Mouse (Mus musculus) kidney, embryonic 14.5 days (tissue): ENCODE data around the gene Ifit1bl2. TPM values are rescaled to one million over a fixed set of nuclear protein-coding genes. Genes with fewer than 3 reads are reported as not detected.
"Not testable (repeated sequence)": the region's sequence is repeated elsewhere in the genome, so short reads cannot be mapped to it uniquely, and the experiment has no call there.

ENCODE experiments used
- ATAC-seq: fragments of 200-750 bp; cut with Nextera tagmentation; 2 replicates; pipeline ENCODE4 v1.8.0; 2017; ENCODE audit warnings: moderate number of reproducible peaks, mild to moderate bottlenecking, moderate TSS enrichment, moderate library complexity; ENCODE audit not compliant: low FRiP score, low TSS enrichment
- H3K27ac ChIP-seq: fragments of 300-500 bp; sonication (generic); 2 replicates; pipeline ENCODE4 v1.5.1; 2014; ENCODE audit warnings: low read depth, mild to moderate bottlenecking, low read length, moderate library complexity, mixed read lengths
- H3K27me3 ChIP-seq: fragments of 300-500 bp; sonication (generic); 2 replicates; pipeline ENCODE4 v1.6.1; 2014; ENCODE audit warnings: mild to moderate bottlenecking, low read length; ENCODE audit not compliant: control insufficient read depth, insufficient read depth
- H3K36me3 ChIP-seq: fragments of 300-500 bp; sonication (generic); 2 replicates; pipeline ENCODE4 v1.6.1; 2014; ENCODE audit warnings: low read length, mixed read lengths; ENCODE audit not compliant: control insufficient read depth, insufficient read depth
- H3K4me1 ChIP-seq: fragments of 300-500 bp; sonication (generic); 2 replicates; pipeline ENCODE4 v1.6.1; 2014; ENCODE audit warnings: low read length, mixed read lengths; ENCODE audit not compliant: control insufficient read depth, insufficient read depth
- H3K4me2 ChIP-seq: fragments of 300-500 bp; sonication (generic); replicated peaks from 2 replicates; pipeline ENCODE4 v1.6.1; 2014; ENCODE audit warnings: low read depth, mild to moderate bottlenecking, low read length
- H3K4me3 ChIP-seq: fragments of 300-500 bp; sonication (generic); 2 replicates; pipeline ENCODE4 v1.5.1; 2014; ENCODE audit warnings: mild to moderate bottlenecking, low read length
- H3K9ac ChIP-seq: fragments of 300-500 bp; sonication (generic); 2 replicates; pipeline ENCODE4 v1.6.1; 2014; ENCODE audit warnings: low read depth, mild to moderate bottlenecking, low read length, moderate library complexity
- H3K9me3 ChIP-seq: fragments of 300-500 bp; sonication (generic); 2 replicates; pipeline ENCODE4 v1.6.1; 2016; ENCODE audit warnings: low read length; ENCODE audit not compliant: control insufficient read depth
- WGBS: fragments of 180-500 bp; shearing (Covaris S2); extraction: QIAGEN DNeasy Blood & Tissue Kit; methylation state at CpG from one replicate; pipeline ENCODE4 v1.1.7; 2014; 5-methylcytosine and 5-hydroxymethylcytosine counted together
- polyA plus RNA-seq: library from polyadenylated mRNA; unstranded; fragments of >200 nt; fragmentation: Nextera tagmentation; extraction: Ambion mirVana; gene quantifications from 2 replicates; pipeline ENCODE4 v1.2.1, GENCODE M21; 2014

Ifit1bl2 gene
- polyA plus RNA-seq, 1 experiment from 2014 or later: 0.16 TPM

DNA sequence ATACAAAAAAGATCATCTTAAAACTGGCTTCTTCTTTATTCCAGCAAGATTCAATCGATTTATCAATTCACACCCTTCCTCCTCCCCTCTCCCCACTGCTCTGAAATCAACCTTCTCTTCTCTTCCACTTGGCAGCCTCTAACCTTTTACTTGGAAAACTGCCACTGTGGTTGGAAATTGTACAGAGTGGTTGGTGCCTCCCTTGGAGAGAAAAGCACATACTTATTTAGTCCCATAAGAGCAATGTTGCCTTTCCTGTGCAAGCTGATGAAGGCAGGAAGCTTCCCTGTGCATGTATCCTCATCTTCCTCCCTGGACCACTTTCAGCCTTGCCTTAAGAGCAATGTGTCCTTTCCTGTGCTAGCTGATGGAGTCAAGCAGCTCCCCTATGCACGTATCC, 42.2 kb downstream of the Ifit1bl2 start:
- H3K9ac ChIP-seq: no peak overlapping the region
- no peaks in the 10 kb centered on the region for H3K36me3 ChIP-seq
- no peak overlapping the region for H3K27ac ChIP-seq
- no peaks in the 10 kb centered on the region for H3K9me3 ChIP-seq
- H3K4me3 ChIP-seq: no peak overlapping the region
- no peak for ATAC-seq
- H3K4me2 ChIP-seq: no peak overlapping the region
- 79% methylated on average over 2 of the region's 2 CpGs for WGBS
- no peaks in the 10 kb centered on the region for H3K27me3 ChIP-seq
- no peaks in the 10 kb centered on the region for H3K4me1 ChIP-seq

GRCm38 (mm10) chr19:34596811-34597210, 43.7 kb downstream of the Ifit1bl2 start:
- Histone ChIP-seq H3K9me3 (no peaks in the 10 kb centered on the region), H3K4me2 (no peak overlapping the region), H3K4me3 (no peak overlapping the region), H3K36me3 (no peaks in the 10 kb centered on the region), H3K27me3 (no peaks in the 10 kb centered on the region), H3K27ac (no peak overlapping the region), H3K9ac (no peak overlapping the region), H3K4me1 (no peaks in the 10 kb centered on the region)
- ATAC-seq: no peak

GRCm38 (mm10) chr19:34594523-34594922, 46.0 kb downstream of the Ifit1bl2 start:
- ATAC-seq, H3K4me2 ChIP-seq, H3K27me3 ChIP-seq, H3K4me3 ChIP-seq, H3K27ac ChIP-seq, H3K4me1 ChIP-seq, H3K36me3 ChIP-seq, H3K9ac ChIP-seq, H3K9me3 ChIP-seq: not testable (repeated sequence)
- WGBS: 79% methylated on average over 3 of the region's 3 CpGs

- H3K9me3 ChIP-seq: no peaks in the 10 kb centered on the region
- no peaks in the 10 kb centered on the region for H3K4me1 ChIP-seq
- H3K9ac ChIP-seq: no peak overlapping the region
- H3K36me3 ChIP-seq: no peaks in the 10 kb centered on the region
- no peak for ATAC-seq
- no peak overlapping the region for H3K27ac ChIP-seq
- H3K4me2 ChIP-seq: no peak overlapping the region
- WGBS: 88% methylated on average over 2 of the region's 2 CpGs
- H3K27me3 ChIP-seq: no peaks in the 10 kb centered on the region
- no peak overlapping the region for H3K4me3 ChIP-seq
Measured at GRCm38 (mm10) chr19:34593456-34593855, 47.1 kb downstream of the Ifit1bl2 start.

DNA sequence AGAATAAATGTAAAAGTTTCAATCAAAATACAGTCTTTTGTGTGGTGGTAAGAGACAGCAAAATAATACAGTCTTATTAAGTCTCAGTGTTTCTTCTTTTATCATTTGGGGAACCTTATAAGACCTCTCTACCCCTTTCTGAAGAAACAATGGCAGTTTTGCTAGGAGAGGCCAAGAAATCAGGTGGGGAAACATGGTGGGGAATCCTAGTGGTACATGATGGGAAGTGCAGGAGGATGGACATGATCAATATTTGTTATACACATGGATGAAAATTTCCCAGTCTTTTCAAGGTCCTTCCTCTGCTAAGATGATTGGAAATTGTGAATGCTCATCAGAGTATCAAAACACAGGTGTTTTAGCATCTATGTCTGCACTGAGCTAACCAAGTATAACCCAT, 51.6 kb downstream of the Ifit1bl2 start:
- Histone ChIP-seq H3K27me3 (no peaks in the 10 kb centered on the region), H3K9me3 (no peaks in the 10 kb centered on the region), H3K4me2 (no peak overlapping the region), H3K36me3 (no peaks in the 10 kb centered on the region), H3K9ac (no peak overlapping the region), H3K4me1 (no peaks in the 10 kb centered on the region), H3K4me3 (no peak overlapping the region), H3K27ac (no peak overlapping the region)
- no peak for ATAC-seq

DNA sequence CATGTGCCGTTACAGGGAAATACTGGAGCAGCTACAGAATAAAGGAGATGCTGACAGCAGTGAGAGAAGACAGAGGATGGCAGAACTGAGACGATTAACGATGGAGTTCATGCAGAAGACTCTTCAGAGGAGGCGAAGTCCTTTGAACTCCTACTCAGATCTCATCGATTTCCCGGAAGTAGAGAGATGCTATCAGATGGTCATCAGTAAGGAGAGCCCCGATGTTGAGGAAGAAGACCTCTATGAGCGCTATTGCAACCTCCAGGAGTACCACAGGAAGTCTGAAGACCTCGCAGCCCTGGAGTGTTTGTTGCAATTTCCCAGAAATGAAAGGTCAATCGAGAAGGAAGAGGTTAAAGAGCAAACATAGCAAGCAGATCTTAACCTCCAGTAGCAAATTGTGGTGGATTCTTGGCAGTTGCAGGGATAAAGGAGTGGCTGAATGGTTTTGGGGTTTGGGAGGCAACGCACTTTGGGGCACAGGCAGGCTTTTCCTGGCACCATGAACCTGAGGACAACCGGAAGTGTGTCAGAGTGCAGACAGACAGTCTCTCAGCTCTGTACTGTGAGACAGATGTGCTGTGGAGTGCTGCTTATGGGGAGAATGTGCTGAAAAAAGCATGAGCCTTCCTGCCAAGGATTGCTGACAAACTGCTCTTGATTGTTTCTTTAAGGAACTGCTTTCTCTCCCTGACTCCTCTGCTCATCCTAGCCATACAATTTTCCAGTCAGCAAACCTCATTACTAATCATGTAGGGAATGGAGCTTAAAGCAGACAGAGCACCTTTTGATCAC, 52.4 kb downstream of the Ifit1bl2 start:
- not testable (repeated sequence) for H3K4me3 ChIP-seq, H3K4me2 ChIP-seq, ATAC-seq, H3K27ac ChIP-seq, H3K36me3 ChIP-seq, H3K4me1 ChIP-seq, H3K27me3 ChIP-seq, H3K9me3 ChIP-seq, H3K9ac ChIP-seq
- 79% methylated on average over 6 of the region's 12 CpGs for WGBS

- not testable (repeated sequence) for ATAC-seq, H3K27me3 ChIP-seq
- 80% methylated on average over 5 of the region's 5 CpGs for WGBS
Measured at GRCm38 (mm10) chr19:34585740-34586458, 54.6 kb downstream of the Ifit1bl2 start.

DNA sequence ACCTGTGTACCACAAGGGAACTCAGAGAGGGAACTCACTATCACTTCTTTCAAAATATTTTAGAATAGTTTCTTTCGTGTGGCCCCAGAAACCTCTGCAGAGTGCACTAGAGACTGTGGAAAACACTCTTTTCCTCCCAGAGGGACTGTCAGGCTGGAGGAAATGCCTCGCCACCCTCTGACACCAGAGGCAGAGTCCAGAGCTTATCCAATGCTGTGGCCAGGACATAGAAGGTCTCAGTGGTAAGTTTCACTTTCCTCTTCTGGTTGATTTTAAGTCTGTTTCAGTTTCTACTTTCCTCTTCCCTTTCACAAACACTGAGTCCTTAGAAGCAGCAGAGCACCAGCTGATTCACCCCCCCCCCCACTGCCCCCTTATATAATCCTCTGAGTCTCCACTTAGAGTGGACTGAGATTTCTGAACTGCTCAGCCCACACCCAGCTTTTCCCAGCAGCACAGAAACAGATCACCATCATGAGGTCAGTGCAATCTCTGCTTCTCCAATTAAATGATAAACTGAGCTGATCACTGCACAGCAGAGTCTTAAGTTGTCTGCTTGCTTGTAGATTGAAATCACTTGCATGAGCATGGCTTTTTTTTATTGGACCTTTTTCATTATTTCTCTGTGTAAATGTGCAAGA, 57.3 kb downstream of the Ifit1bl2 start, which contains the start of gene Ifit3:
TSS of gene Ifit3 (plus strand) at position 406 of the 641 bp plus-strand sequence.
- not testable (repeated sequence) for H3K9ac ChIP-seq, H3K36me3 ChIP-seq, H3K4me1 ChIP-seq, H3K9me3 ChIP-seq, H3K4me3 ChIP-seq, H3K27ac ChIP-seq, ATAC-seq, H3K27me3 ChIP-seq, H3K4me2 ChIP-seq
- 40% methylated on average over 2 of the region's 2 CpGs for WGBS

More at GRCm38 (mm10) chr19:34585740-34586458, 54.6 kb downstream of the Ifit1bl2 start:
- H3K9me3 ChIP-seq, H3K4me3 ChIP-seq, H3K27ac ChIP-seq, H3K9ac ChIP-seq, H3K36me3 ChIP-seq, H3K4me2 ChIP-seq, H3K4me1 ChIP-seq: not testable (repeated sequence)

DNA sequence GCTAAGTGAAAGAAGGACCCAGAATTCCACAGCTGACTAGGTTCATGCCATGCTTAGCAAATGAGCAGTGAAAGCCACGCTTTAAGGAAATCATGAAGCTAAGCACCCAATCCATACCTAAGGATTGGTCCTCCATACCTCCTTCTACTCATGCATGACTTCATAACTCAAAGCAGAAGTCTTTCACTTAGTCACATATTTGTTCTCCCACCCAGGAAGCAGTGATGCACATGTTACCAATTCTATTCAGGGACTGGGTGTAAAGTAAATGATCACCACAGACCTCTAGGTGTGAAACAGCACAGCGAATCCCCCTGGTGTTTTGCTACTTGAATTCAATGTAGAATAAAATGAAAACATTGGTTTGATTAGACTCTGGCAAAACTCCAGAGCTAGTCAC, 57.8 kb downstream of the Ifit1bl2 start:
- WGBS: 71% methylated on average over 2 of the region's 2 CpGs
- not testable (repeated sequence) for H3K9me3 ChIP-seq, H3K4me1 ChIP-seq, H3K36me3 ChIP-seq, ATAC-seq, H3K27me3 ChIP-seq, H3K4me2 ChIP-seq, H3K27ac ChIP-seq, H3K9ac ChIP-seq, H3K4me3 ChIP-seq
